Mouse (Mus musculus): ENCODE data around the gene Xxylt1. TPM values are rescaled to one million over a fixed set of nuclear protein-coding genes. Genes with fewer than 3 reads are reported as not detected.

Gene Xxylt1
- polyA plus RNA-seq (2015; fragmentation: Nextera tagmentation; extraction: Ambion mirVana), result 22.4 and 22.5 TPM in 2 replicates

DNA sequence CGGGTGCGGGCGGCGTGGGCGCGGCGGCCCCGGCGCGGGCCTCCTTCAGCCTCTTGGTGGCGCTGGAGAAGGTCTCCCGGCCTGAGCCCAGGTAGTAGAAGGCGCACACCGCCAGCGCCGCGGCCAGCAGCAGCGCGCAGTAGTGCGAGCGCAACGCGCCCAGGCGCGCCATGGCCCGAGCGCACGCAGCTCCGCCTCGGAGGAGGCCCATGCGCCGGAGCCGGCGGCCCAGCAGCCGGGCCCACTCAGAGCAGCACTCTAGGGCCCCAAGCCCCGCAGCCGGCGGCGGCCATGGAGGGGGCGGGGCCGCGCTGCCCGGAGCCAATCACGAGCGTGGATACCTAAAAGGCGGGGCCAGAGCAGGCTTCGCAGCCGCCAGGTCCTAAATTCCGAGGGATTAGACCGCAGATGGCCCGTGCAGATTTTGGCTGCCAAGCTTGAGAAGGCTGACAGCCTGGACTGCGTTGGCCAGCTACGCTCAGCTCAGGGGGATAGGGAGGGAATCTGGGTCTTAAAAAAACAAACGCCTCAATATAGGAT, at the start of gene Xxylt1:
Xxylt1 (minus strand) TSS at position 308 of the 540 bp plus-strand sequence.
- under 1% methylated on average over 54 of the region's 54 CpGs for WGBS

GRCm38 (mm10) chr16:31128116-31128515, 46.9 kb upstream of the Xxylt1 start:
- Histone ChIP-seq H3K9me3 (no peaks in the 10 kb centered on the region), H3K27me3 (no peaks in the 10 kb centered on the region), H3K36me3 (peaks cover 34% of the 10 kb centered on the region), H3K9ac (no peak overlapping the region), H3K4me3 (no peak overlapping the region), H3K4me1 (peaks cover 7% of the 10 kb centered on the region; the same call in 1 of the 2 replicates), H3K27ac (no peak overlapping the region), H3K4me2 (no peak overlapping the region)
- no peak for ATAC-seq (ENCODE audit: insufficient number of reproducible peaks, insufficient read depth, low FRiP score, low TSS enrichment, low read depth)
- WGBS, result 85% methylated on average over 5 of the region's 5 CpGs

More for the DNA sequence above, at the start of gene Xxylt1:
- Histone ChIP-seq H3K36me3 (peaks cover 16% of the 10 kb centered on the region), H3K27ac (peak within 1 kb of the TSS; percentile 95), H3K9ac (peak within 1 kb of the TSS; percentile 82), H3K4me1 (peaks cover 24% of the 10 kb centered on the region), H3K9me3 (no peaks in the 10 kb centered on the region), H3K27me3 (no peaks in the 10 kb centered on the region), H3K4me2 (peak within 1 kb of the TSS; percentile 96), H3K4me3 (peak within 1 kb of the TSS; percentile 77)
- peak; percentile 97 for ATAC-seq (ENCODE audit: insufficient number of reproducible peaks, insufficient read depth, low FRiP score, low TSS enrichment, low read depth)

DNA sequence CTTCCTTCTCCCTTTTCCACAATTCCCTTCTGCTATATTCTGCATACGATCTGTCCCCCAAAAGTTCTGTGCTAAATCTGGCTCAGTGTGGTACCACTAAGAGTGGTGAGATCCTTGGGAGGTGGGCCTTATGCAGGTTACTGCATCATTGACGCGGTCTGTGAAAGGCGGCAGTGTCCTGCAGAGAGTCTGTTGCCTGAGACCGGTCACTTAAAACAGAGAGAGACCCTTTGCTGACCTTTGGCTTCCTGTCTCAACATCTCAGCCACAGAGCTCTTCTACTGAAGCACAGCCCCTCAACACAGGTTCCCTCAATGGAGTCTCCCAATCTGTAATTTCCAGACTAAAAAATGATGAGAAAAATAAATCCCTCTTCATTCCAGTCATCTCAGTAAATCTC, 43.8 kb upstream of the Xxylt1 start:
- Histone ChIP-seq H3K9ac (no peak overlapping the region), H3K27ac (no peak overlapping the region), H3K27me3 (no peaks in the 10 kb centered on the region), H3K4me1 (no peaks in the 10 kb centered on the region), H3K4me2 (no peak overlapping the region), H3K4me3 (no peak overlapping the region), H3K9me3 (no peaks in the 10 kb centered on the region), H3K36me3 (peaks cover 39% of the 10 kb centered on the region)
- no peak for ATAC-seq (ENCODE audit: insufficient number of reproducible peaks, insufficient read depth, low FRiP score, low TSS enrichment, low read depth)
- 53% methylated on average over 5 of the region's 5 CpGs for WGBS

DNA sequence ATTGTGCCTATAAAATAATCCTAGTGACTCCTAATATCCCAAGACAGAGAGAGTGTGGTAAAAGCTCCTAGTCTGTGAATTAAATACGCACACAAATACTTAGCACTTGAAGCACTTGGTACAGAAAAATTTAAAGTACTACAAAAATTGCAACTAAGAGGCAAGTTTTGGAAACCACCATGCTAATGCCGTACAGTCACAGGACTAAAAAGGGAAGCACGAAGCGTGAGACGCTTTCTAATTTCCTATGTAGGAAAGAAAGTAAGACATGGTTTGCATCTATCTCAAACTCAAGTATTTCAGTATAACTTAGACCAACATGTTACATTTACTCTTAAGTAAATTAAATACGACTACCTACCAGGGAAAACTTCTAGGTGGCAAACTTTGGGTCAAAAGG, 40.4 kb upstream of the Xxylt1 start:
- ATAC-seq (ENCODE audit: insufficient number of reproducible peaks, insufficient read depth, low FRiP score, low TSS enrichment, low read depth), result no peak
- Histone ChIP-seq H3K9me3 (no peaks in the 10 kb centered on the region), H3K4me2 (no peak overlapping the region), H3K36me3 (peaks cover 37% of the 10 kb centered on the region), H3K27ac (no peak overlapping the region), H3K9ac (no peak overlapping the region), H3K4me3 (no peak overlapping the region), H3K4me1 (no peaks in the 10 kb centered on the region), H3K27me3 (no peaks in the 10 kb centered on the region)
- WGBS, result 95% methylated on average over 6 of the region's 6 CpGs

- Histone ChIP-seq H3K27me3 (no peaks in the 10 kb centered on the region), H3K4me3 (no peak overlapping the region), H3K4me2 (no peak overlapping the region), H3K36me3 (peaks cover 59% of the 10 kb centered on the region), H3K4me1 (no peaks in the 10 kb centered on the region), H3K9ac (no peak overlapping the region), H3K9me3 (peaks cover 4% of the 10 kb centered on the region), H3K27ac (no peak overlapping the region)
- no peak for ATAC-seq (ENCODE audit: insufficient number of reproducible peaks, insufficient read depth, low FRiP score, low TSS enrichment, low read depth)
These were observed 32.4 kb upstream of the Xxylt1 start for GRCm38 (mm10) chr16:31113596-31113995.

DNA sequence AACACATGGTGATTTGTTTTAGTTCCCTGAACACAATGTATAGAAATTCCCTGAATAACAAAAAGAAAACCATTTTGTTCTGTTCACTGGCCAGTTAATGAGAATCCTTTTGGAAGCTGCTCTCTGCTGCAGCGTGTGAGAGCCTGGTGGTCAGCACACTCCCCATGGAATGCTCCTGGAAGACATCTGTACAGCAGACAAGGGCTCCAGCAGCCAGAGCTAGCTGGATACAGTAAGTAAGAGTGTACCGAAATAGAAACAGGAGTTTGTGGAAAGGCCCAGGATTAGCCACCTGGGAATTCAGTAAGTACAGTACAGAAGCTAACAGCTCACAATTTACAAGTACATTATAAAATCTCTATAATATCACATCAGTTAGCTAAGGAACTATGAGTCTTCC, 20.1 kb upstream of the Xxylt1 start:
- Histone ChIP-seq H3K9me3 (no peaks in the 10 kb centered on the region), H3K4me2 (no peak overlapping the region), H3K27ac (no peak overlapping the region), H3K4me1 (no peaks in the 10 kb centered on the region), H3K4me3 (no peak overlapping the region), H3K9ac (no peak overlapping the region), H3K27me3 (no peaks in the 10 kb centered on the region), H3K36me3 (peaks cover 49% of the 10 kb centered on the region)
- ATAC-seq (ENCODE audit: insufficient number of reproducible peaks, insufficient read depth, low FRiP score, low TSS enrichment, low read depth), result no peak
- WGBS, result 79% methylated on average over 2 of the region's 2 CpGs

- Histone ChIP-seq H3K36me3 (peaks cover 44% of the 10 kb centered on the region), H3K9me3 (no peaks in the 10 kb centered on the region), H3K4me2 (no peak overlapping the region), H3K4me1 (no peaks in the 10 kb centered on the region), H3K27me3 (no peaks in the 10 kb centered on the region), H3K9ac (no peak overlapping the region), H3K27ac (no peak overlapping the region), H3K4me3 (no peak overlapping the region)
- no peak for ATAC-seq (ENCODE audit: insufficient number of reproducible peaks, insufficient read depth, low FRiP score, low TSS enrichment, low read depth)
- WGBS, result 81% methylated on average over 1 of the region's 1 CpGs
These were observed 18.7 kb upstream of the Xxylt1 start for GRCm38 (mm10) chr16:31099906-31100305.

DNA sequence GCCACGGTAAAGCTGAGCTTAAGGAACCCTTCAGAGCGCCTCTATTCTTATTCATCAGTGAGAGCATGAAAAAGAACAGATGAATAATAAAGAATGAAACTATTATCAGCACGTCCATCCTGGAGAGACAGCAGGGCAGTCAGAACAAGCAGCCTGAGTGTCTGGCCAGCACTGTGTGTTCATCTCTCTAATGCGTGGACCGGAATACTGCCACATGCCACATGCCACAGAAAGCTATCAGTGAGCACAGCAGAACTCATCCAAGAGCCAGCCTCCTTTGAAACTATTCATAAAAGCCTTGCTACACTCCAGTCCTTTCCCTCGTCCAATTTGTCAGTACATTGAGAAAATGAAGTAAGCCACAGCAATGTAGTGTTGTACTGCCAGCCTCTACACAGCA, 12.8 kb upstream of the Xxylt1 start:
- no peak for ATAC-seq (ENCODE audit: insufficient number of reproducible peaks, insufficient read depth, low FRiP score, low TSS enrichment, low read depth)
- Histone ChIP-seq H3K27ac (no peak overlapping the region), H3K9ac (no peak overlapping the region), H3K27me3 (no peaks in the 10 kb centered on the region), H3K9me3 (no peaks in the 10 kb centered on the region), H3K4me2 (no peak overlapping the region), H3K4me1 (no peaks in the 10 kb centered on the region), H3K4me3 (no peak overlapping the region), H3K36me3 (peaks cover 14% of the 10 kb centered on the region; the same call in 1 of the 2 replicates)
- WGBS, result 82% methylated on average over 6 of the region's 6 CpGs

DNA sequence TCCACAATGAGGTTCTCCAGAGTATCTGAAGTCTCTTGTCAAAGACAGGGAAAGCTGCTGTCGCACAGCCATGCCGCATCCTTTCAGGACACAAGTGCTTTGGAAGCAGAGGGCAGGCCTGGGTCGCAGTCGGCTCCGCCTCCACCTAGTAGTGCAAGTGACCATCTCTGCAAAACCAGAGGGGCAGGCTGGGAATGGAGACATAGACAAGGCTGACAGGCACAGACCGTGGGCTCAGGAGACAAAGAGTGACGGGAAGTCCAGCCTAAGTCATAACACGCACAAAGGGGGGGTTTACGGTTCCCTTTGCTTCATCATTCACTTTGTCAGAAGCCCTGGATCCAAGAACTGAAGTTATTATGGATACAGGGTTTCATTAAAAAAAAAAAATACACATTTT, 12.0 kb upstream of the Xxylt1 start:
- Histone ChIP-seq H3K9me3 (no peaks in the 10 kb centered on the region), H3K4me1 (no peaks in the 10 kb centered on the region), H3K27me3 (no peaks in the 10 kb centered on the region), H3K27ac (no peak overlapping the region), H3K4me3 (no peak overlapping the region), H3K9ac (no peak overlapping the region), H3K36me3 (peaks cover 14% of the 10 kb centered on the region; the same call in 1 of the 2 replicates), H3K4me2 (no peak overlapping the region)
- no peak for ATAC-seq (ENCODE audit: insufficient number of reproducible peaks, insufficient read depth, low FRiP score, low TSS enrichment, low read depth)
- WGBS, result 63% methylated on average over 9 of the region's 9 CpGs

GRCm38 (mm10) chr16:31081891-31082290, 659 bp upstream of the Xxylt1 start:
- H3K4me3 ChIP-seq, result no peak overlapping the region
- no peak overlapping the region for H3K27ac ChIP-seq
- ATAC-seq (ENCODE audit: insufficient number of reproducible peaks, insufficient read depth, low FRiP score, low TSS enrichment, low read depth), result no peak
- H3K9ac ChIP-seq, result no peak overlapping the region
- H3K4me1 ChIP-seq, result peaks cover 18% of the 10 kb centered on the region
- WGBS, result 66% methylated on average over 6 of the region's 6 CpGs
- H3K4me2 ChIP-seq, result peak overlapping the region; percentile 96
- peaks cover 16% of the 10 kb centered on the region for H3K36me3 ChIP-seq
- H3K27me3 ChIP-seq, result no peaks in the 10 kb centered on the region
- no peaks in the 10 kb centered on the region for H3K9me3 ChIP-seq

- H3K4me1 ChIP-seq, result peaks cover 25% of the 10 kb centered on the region
- no peaks in the 10 kb centered on the region for H3K27me3 ChIP-seq
- ATAC-seq (ENCODE audit: insufficient number of reproducible peaks, insufficient read depth, low FRiP score, low TSS enrichment, low read depth), result peak; percentile 26; the same call in 1 of the 2 replicates
- H3K9ac ChIP-seq, result peak overlapping the region; percentile 82
- no peaks in the 10 kb centered on the region for H3K9me3 ChIP-seq
- WGBS, result under 1% methylated on average over 36 of the region's 36 CpGs
- H3K27ac ChIP-seq, result peak overlapping the region; percentile 95
- H3K4me2 ChIP-seq, result peak overlapping the region; percentile 96
- H3K36me3 ChIP-seq, result peaks cover 16% of the 10 kb centered on the region
- H3K4me3 ChIP-seq, result peak overlapping the region; percentile 77
These were observed 620 bp downstream of the Xxylt1 start for GRCm38 (mm10) chr16:31080573-31081051.

GRCm38 (mm10) chr16:31077396-31077795, 3.8 kb downstream of the Xxylt1 start:
- Histone ChIP-seq H3K4me2 (no peak overlapping the region), H3K4me1 (peaks cover 37% of the 10 kb centered on the region), H3K36me3 (peaks cover 16% of the 10 kb centered on the region), H3K9ac (no peak overlapping the region), H3K27ac (no peak overlapping the region), H3K9me3 (no peaks in the 10 kb centered on the region), H3K4me3 (no peak overlapping the region), H3K27me3 (no peaks in the 10 kb centered on the region)
- no peak for ATAC-seq (ENCODE audit: insufficient number of reproducible peaks, insufficient read depth, low FRiP score, low TSS enrichment, low read depth)
- 93% methylated on average over 5 of the region's 5 CpGs for WGBS

Data from embryonic facial prominence, embryonic 13.5 days (tissue).